Mouse (Mus musculus) small intestine, adult 2 months (tissue): ENCODE results near the gene Tead4. TPM values are rescaled to one million over a fixed set of nuclear protein-coding genes. Genes with fewer than 3 reads are reported as not detected.

Experiments used
- H3K27ac ChIP-seq: fragments of 200-500 bp; 2 replicates; pipeline ENCODE4 v1.5.1; 2012; ENCODE audit warnings: low read depth, low read length, control low read depth, inconsistent platforms; ENCODE audit not compliant: insufficient read depth
- H3K27me3 ChIP-seq: fragments of 200-500 bp; 2 replicates; pipeline ENCODE4 v1.6.1; 2012; ENCODE audit warnings: mild to moderate bottlenecking, moderate library complexity, low read length, inconsistent platforms; ENCODE audit not compliant: control insufficient read depth, insufficient read depth
- H3K36me3 ChIP-seq: fragments of 200-500 bp; 2 replicates; pipeline ENCODE4 v1.6.1; 2012; ENCODE audit warnings: mild to moderate bottlenecking, low read length, control low read depth, inconsistent platforms; ENCODE audit not compliant: control insufficient read depth, insufficient read depth
- H3K4me1 ChIP-seq: fragments of 200-500 bp; 2 replicates; pipeline ENCODE4 v1.6.1; 2012; ENCODE audit warnings: low read length, inconsistent platforms, mixed read lengths; ENCODE audit not compliant: control insufficient read depth, insufficient read depth, insufficient read length
- H3K4me3 ChIP-seq: fragments of 200-500 bp; 2 replicates; pipeline ENCODE4 v1.5.1; 2012; ENCODE audit warnings: low read depth, mild to moderate bottlenecking, control low read depth, inconsistent platforms, low read length, moderate library complexity
- CTCF ChIP-seq: fragments of 200-500 bp; IDR thresholded peaks from 2 replicates; pipeline ENCODE4 v1.5.1; 2012; ENCODE audit warnings: low read depth, mild to moderate bottlenecking, control low read depth, inconsistent platforms, low read length, moderate library complexity, mixed read lengths; ENCODE audit not compliant: insufficient replicate concordance, insufficient read length; ENCODE audit errors: extremely low read depth
- POLR2A ChIP-seq: fragments of 200-500 bp; IDR thresholded peaks from 2 replicates; pipeline ENCODE4 v1.6.1; 2012; ENCODE audit warnings: low read depth, mild to moderate bottlenecking, control low read depth, inconsistent platforms, low read length, moderate library complexity
- WGBS: fragments of 180-500 bp; shearing (Covaris S2); methylation state at CpG from one replicate; pipeline ENCODE4 v1.1.7; 2018; 5-methylcytosine and 5-hydroxymethylcytosine counted together
- polyA plus RNA-seq: library from polyadenylated mRNA; depleted of rRNA; stranded (reverse); fragments of >200 nt; gene quantifications from 2 replicates; pipeline ENCODE4 v1.2.3, GENCODE M21; 2012

Gene Tead4
- polyA plus RNA-seq, 1 experiment: 0.93 TPM

- no peak for TF ChIP-seq POLR2A
- no peak for TF ChIP-seq CTCF
- Histone ChIP-seq H3K4me3 (no peak overlapping the region), H3K4me1 (no peaks in the 10 kb centered on the region), H3K27me3 (no peaks in the 10 kb centered on the region; the same call in 1 of the 2 replicates), H3K36me3 (no peaks in the 10 kb centered on the region), H3K27ac (no peak overlapping the region)
- 62% methylated on average over 2 of the region's 2 CpGs for WGBS
These were observed 44.7 kb downstream of the Tead4 start for GRCm38 (mm10) chr6:128255941-128256340.

GRCm38 (mm10) chr6:128255292-128255691, 45.3 kb downstream of the Tead4 start:
- H3K27ac ChIP-seq: no peak overlapping the region
- H3K27me3 ChIP-seq: no peaks in the 10 kb centered on the region; the same call in 1 of the 2 replicates
- no peaks in the 10 kb centered on the region for H3K4me1 ChIP-seq
- TF ChIP-seq CTCF (no peak), POLR2A (no peak)
- H3K4me3 ChIP-seq: no peak overlapping the region
- H3K36me3 ChIP-seq: no peaks in the 10 kb centered on the region
- WGBS: 64% methylated on average over 4 of the region's 4 CpGs

GRCm38 (mm10) chr6:128254551-128254950, 46.1 kb downstream of the Tead4 start:
- TF ChIP-seq POLR2A (no peak), CTCF (no peak)
- WGBS: 80% methylated on average over 4 of the region's 4 CpGs
- no peak overlapping the region for H3K27ac ChIP-seq
- no peaks in the 10 kb centered on the region for H3K36me3 ChIP-seq
- no peaks in the 10 kb centered on the region; the same call in 1 of the 2 replicates for H3K27me3 ChIP-seq
- H3K4me3 ChIP-seq: no peak overlapping the region
- no peaks in the 10 kb centered on the region for H3K4me1 ChIP-seq

- Histone ChIP-seq H3K4me3 (no peak overlapping the region), H3K36me3 (no peaks in the 10 kb centered on the region), H3K27me3 (no peaks in the 10 kb centered on the region; the same call in 1 of the 2 replicates), H3K27ac (no peak overlapping the region), H3K4me1 (no peaks in the 10 kb centered on the region)
- TF ChIP-seq CTCF (no peak), POLR2A (no peak)
- 88% methylated on average over 2 of the region's 2 CpGs for WGBS
These were observed 47.5 kb downstream of the Tead4 start for GRCm38 (mm10) chr6:128253111-128253510.

- TF ChIP-seq POLR2A (no peak), CTCF (no peak)
- Histone ChIP-seq H3K27ac (no peak overlapping the region), H3K4me3 (no peak overlapping the region), H3K36me3 (no peaks in the 10 kb centered on the region), H3K4me1 (no peaks in the 10 kb centered on the region), H3K27me3 (no peaks in the 10 kb centered on the region; the same call in 1 of the 2 replicates)
- WGBS: 88% methylated on average over 5 of the region's 5 CpGs
These were observed 50.0 kb downstream of the Tead4 start for GRCm38 (mm10) chr6:128250596-128250995.

- no peak overlapping the region for H3K4me3 ChIP-seq
- no peak overlapping the region for H3K27ac ChIP-seq
- no peaks in the 10 kb centered on the region for H3K4me1 ChIP-seq
- TF ChIP-seq CTCF (no peak), POLR2A (no peak)
- H3K27me3 ChIP-seq: no peaks in the 10 kb centered on the region
- WGBS: 65% methylated on average over 2 of the region's 2 CpGs
- no peaks in the 10 kb centered on the region for H3K36me3 ChIP-seq
These were observed 63.4 kb downstream of the Tead4 start for GRCm38 (mm10) chr6:128237102-128237763.

GRCm38 (mm10) chr6:128236581-128236980, 64.0 kb downstream of the Tead4 start:
- Histone ChIP-seq H3K4me1 (no peaks in the 10 kb centered on the region), H3K27ac (no peak overlapping the region), H3K27me3 (no peaks in the 10 kb centered on the region), H3K4me3 (no peak overlapping the region), H3K36me3 (no peaks in the 10 kb centered on the region)
- TF ChIP-seq CTCF (no peak), POLR2A (no peak)
- WGBS: 86% methylated on average over 9 of the region's 9 CpGs
